Mouse (Mus musculus) limb, embryonic 14.5 days (tissue): ENCODE data around the gene Tnfsf15. TPM values are rescaled to one million over a fixed set of nuclear protein-coding genes. Genes with fewer than 3 reads are reported as not detected.
A peak's percentile ranks its signal among the peaks of the same experiment; 100 is the strongest.

Experiments used
- ATAC-seq: fragments of 200-750 bp; cut with Nextera tagmentation; 2 replicates; pipeline ENCODE4 v1.8.0; 2017; ENCODE audit warnings: low read depth, moderate number of reproducible peaks, moderate TSS enrichment; ENCODE audit not compliant: low FRiP score
- DNase-seq: peaks from one replicate; pipeline ENCODE4 v3.0.0-alpha.2; 2015; ENCODE audit warnings: low spot score
- H3K27ac ChIP-seq: fragments of 300-500 bp; sonication (generic); replicated peaks from 2 replicates; pipeline ENCODE4 v1.5.1; 2014; ENCODE audit warnings: low read depth, mild to moderate bottlenecking, low read length, moderate library complexity, mixed read lengths
- H3K27me3 ChIP-seq: fragments of 300-500 bp; sonication (generic); 2 replicates; pipeline ENCODE4 v1.6.1; 2014; ENCODE audit warnings: low read length, mixed read lengths; ENCODE audit not compliant: control insufficient read depth, insufficient read depth
- H3K36me3 ChIP-seq: fragments of 300-500 bp; sonication (generic); 2 replicates; pipeline ENCODE4 v1.6.1; 2014; ENCODE audit warnings: mild to moderate bottlenecking, low read length, moderate library complexity, mixed read lengths; ENCODE audit not compliant: control insufficient read depth, insufficient read depth
- H3K4me1 ChIP-seq: fragments of 300-500 bp; sonication (generic); 2 replicates; pipeline ENCODE4 v1.6.1; 2014; ENCODE audit warnings: antibody characterized with exemption, low read length, mixed read lengths; ENCODE audit not compliant: control insufficient read depth, insufficient read depth
- H3K4me2 ChIP-seq: fragments of 300-500 bp; sonication (generic); replicated peaks from 2 replicates; pipeline ENCODE4 v1.6.1; 2014; ENCODE audit warnings: low read depth, mild to moderate bottlenecking, low read length, moderate library complexity; ENCODE audit not compliant: severe bottlenecking
- H3K4me3 ChIP-seq: fragments of 300-500 bp; sonication (generic); replicated peaks from 2 replicates; pipeline ENCODE4 v1.5.1; 2014; ENCODE audit warnings: low read length
- H3K9ac ChIP-seq: fragments of 300-500 bp; sonication (generic); 2 replicates; pipeline ENCODE4 v1.6.1; 2014; ENCODE audit warnings: mild to moderate bottlenecking, low read depth, low read length, moderate library complexity; ENCODE audit not compliant: severe bottlenecking
- H3K9me3 ChIP-seq: fragments of 300-500 bp; sonication (generic); 2 replicates; pipeline ENCODE4 v1.6.1; 2016; ENCODE audit warnings: low read length; ENCODE audit not compliant: control insufficient read depth
- POLR2A ChIP-seq: fragments of 200-500 bp; IDR thresholded peaks from 2 replicates; pipeline ENCODE4 v1.8.0; 2012; ENCODE audit warnings: inconsistent platforms, mild to moderate bottlenecking, moderate library complexity, borderline replicate concordance; ENCODE audit not compliant: insufficient read depth, insufficient read length; ENCODE audit errors: extremely low read depth
- WGBS: fragments of 180-500 bp; shearing (Covaris S2); extraction: QIAGEN DNeasy Blood & Tissue Kit; methylation state at CpG from one replicate; pipeline ENCODE4 v1.1.7; 2014; 5-methylcytosine and 5-hydroxymethylcytosine counted together
- polyA plus RNA-seq, 2 experiments: library from polyadenylated mRNA; depleted of rRNA in 1 of 2; stranded (reverse) in 1 of 2; unstranded in 1 of 2; fragments of >200 nt; fragmentation: Nextera tagmentation in 1 of 2; extraction: Ambion mirVana in 1 of 2; gene quantifications; 2 replicates each; pipeline versions ENCODE4 v1.2.1 to v1.2.3; 2012 to 2014

The Tnfsf15 gene
- polyA plus RNA-seq (2012; rRNA removed) (0.05 and 0.08 TPM in 2 replicates), polyA plus RNA-seq (2014; fragmentation: Nextera tagmentation; extraction: Ambion mirVana) (0.10 and 0.39 TPM in 2 replicates)

GRCm38 (mm10) chr4:63744693-63745171 lies at the start of gene Tnfsf15:
Tnfsf15 (minus strand) TSS chr4:63745113.
- ATAC-seq = peak; percentile 67
- no peak for TF ChIP-seq POLR2A
- Histone ChIP-seq H3K27ac (no peak within 1 kb of the TSS), H3K27me3 (no peaks in the 10 kb centered on the region), H3K9me3 (no peaks in the 10 kb centered on the region), H3K4me3 (no peak within 1 kb of the TSS), H3K36me3 (no peaks in the 10 kb centered on the region), H3K4me2 (no peak within 1 kb of the TSS), H3K9ac (no peak within 1 kb of the TSS), H3K4me1 (peaks cover 26% of the 10 kb centered on the region)
- peak; percentile 63 for DNase-seq
- 38% methylated on average over 8 of the region's 8 CpGs for WGBS

DNA sequence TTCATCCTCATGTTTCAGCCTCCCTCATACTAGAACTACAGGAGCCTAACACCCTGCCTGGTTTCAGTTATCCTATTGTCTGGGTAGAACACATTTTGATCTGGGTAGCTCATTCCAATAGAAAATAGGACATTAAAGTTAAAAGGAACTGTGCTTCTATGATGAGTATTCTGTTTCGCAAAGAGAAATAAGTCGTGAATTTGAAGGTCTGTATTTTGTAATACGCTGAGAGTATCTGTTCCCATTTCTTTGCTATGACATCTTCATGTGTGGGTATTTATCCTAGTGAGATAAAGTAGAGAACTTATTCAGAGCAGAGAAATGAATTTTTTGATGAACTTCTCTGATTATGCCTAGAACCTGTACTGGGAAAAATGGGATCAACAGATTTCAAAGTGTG lies 47.4 kb upstream of the Tnfsf15 start:
- no peaks in the 10 kb centered on the region for H3K27me3 ChIP-seq
- ATAC-seq = no peak
- H3K4me1 ChIP-seq = no peaks in the 10 kb centered on the region
- no peak overlapping the region for H3K4me3 ChIP-seq
- no peak overlapping the region for H3K9ac ChIP-seq
- no peak overlapping the region for H3K27ac ChIP-seq
- no peaks in the 10 kb centered on the region for H3K36me3 ChIP-seq
- no peak for DNase-seq
- WGBS = 90% methylated on average over 3 of the region's 3 CpGs
- H3K4me2 ChIP-seq = no peak overlapping the region
- TF ChIP-seq POLR2A = no peak
- H3K9me3 ChIP-seq = no peaks in the 10 kb centered on the region

DNA sequence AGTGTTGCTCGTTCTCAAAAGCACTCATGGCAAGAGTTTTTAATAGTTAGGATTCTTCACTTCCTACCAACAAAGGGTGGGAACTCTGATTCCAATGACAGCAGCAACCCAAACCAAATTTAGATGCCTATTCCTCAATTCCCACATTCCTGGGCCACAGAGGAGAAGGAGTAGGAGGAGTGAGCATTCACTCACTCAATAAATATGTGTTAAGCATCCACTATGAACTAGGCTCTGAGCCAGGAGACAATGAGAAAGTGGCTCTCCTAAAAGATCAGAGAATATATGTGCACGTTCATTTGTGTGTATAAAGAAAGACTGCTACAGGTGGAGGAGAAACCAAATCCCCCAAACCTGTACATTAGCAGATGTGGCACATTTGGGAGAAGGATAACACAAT lies 40.6 kb upstream of the Tnfsf15 start:
- Histone ChIP-seq H3K27me3 (no peaks in the 10 kb centered on the region), H3K4me2 (no peak overlapping the region), H3K36me3 (no peaks in the 10 kb centered on the region), H3K9ac (no peak overlapping the region), H3K4me3 (no peak overlapping the region), H3K27ac (no peak overlapping the region), H3K4me1 (0 out of 2 replicates have a peak, but pooled peaks cover 3% of the 10 kb centered on the region), H3K9me3 (no peaks in the 10 kb centered on the region)
- TF ChIP-seq POLR2A = no peak
- DNase-seq = no peak
- no peak for ATAC-seq
- WGBS = 68% methylated on average over 2 of the region's 2 CpGs

GRCm38 (mm10) chr4:63783826-63784225 lies 38.9 kb upstream of the Tnfsf15 start:
- H3K9me3 ChIP-seq = no peaks in the 10 kb centered on the region
- WGBS = 45% methylated on average over 5 of the region's 5 CpGs
- no peak overlapping the region for H3K27ac ChIP-seq
- no peak overlapping the region for H3K4me3 ChIP-seq
- no peak for DNase-seq
- no peak for TF ChIP-seq POLR2A
- no peaks in the 10 kb centered on the region for H3K27me3 ChIP-seq
- H3K4me2 ChIP-seq = no peak overlapping the region
- H3K36me3 ChIP-seq = no peaks in the 10 kb centered on the region
- 0 out of 2 replicates have a peak, but pooled peaks cover 3% of the 10 kb centered on the region for H3K4me1 ChIP-seq
- H3K9ac ChIP-seq = no peak overlapping the region
- no peak for ATAC-seq

GRCm38 (mm10) chr4:63782970-63783613 lies 38.2 kb upstream of the Tnfsf15 start:
- H3K4me3 ChIP-seq = no peak overlapping the region
- H3K9ac ChIP-seq = no peak overlapping the region
- DNase-seq (peak; percentile 28), ATAC-seq (no peak)
- H3K36me3 ChIP-seq = no peaks in the 10 kb centered on the region
- no peak for TF ChIP-seq POLR2A
- H3K9me3 ChIP-seq = no peaks in the 10 kb centered on the region
- 74% methylated on average over 7 of the region's 7 CpGs for WGBS
- no peak overlapping the region for H3K4me2 ChIP-seq
- no peaks in the 10 kb centered on the region for H3K27me3 ChIP-seq
- H3K27ac ChIP-seq = no peak overlapping the region
- H3K4me1 ChIP-seq = 0 out of 2 replicates have a peak, but pooled peaks cover 3% of the 10 kb centered on the region
